Mouse (Mus musculus) heart, adult 2 months (tissue): Measurements from ENCODE around the gene Olfr325. TPM values are rescaled to one million over a fixed set of nuclear protein-coding genes. Genes with fewer than 3 reads are reported as not detected.

Experiments
- DNase-seq, 2 experiments: peaks; one replicate each; pipeline ENCODE4 v3.0.0; 2021
- H3K27ac ChIP-seq: fragments of 200-600 bp; 2 replicates; pipeline ENCODE4 v1.8.1; 2022
- H3K27me3 ChIP-seq: fragments of 200-500 bp; 2 replicates; pipeline ENCODE4 v1.6.1; 2012; ENCODE audit warnings: mild to moderate bottlenecking, low read length, inconsistent platforms, mixed read lengths; ENCODE audit not compliant: control insufficient read depth, insufficient read depth
- H3K36me3 ChIP-seq: fragments of 200-500 bp; 2 replicates; pipeline ENCODE4 v1.6.1; 2012; ENCODE audit warnings: low read length, inconsistent platforms; ENCODE audit not compliant: control insufficient read depth, insufficient read depth
- H3K4me1 ChIP-seq: fragments of 200-500 bp; 2 replicates; pipeline ENCODE4 v1.6.1; 2011; ENCODE audit warnings: low read length; ENCODE audit not compliant: control insufficient read depth, insufficient read depth
- H3K4me3 ChIP-seq: fragments of 200-600 bp; 2 replicates; pipeline ENCODE4 v1.8.1; 2022
- H3K79me2 ChIP-seq: fragments of 200-500 bp; replicated peaks from 2 replicates; pipeline ENCODE4 v1.6.1; 2012; ENCODE audit warnings: mild to moderate bottlenecking, inconsistent platforms, low read length, moderate library complexity, mixed read lengths; ENCODE audit not compliant: control insufficient read depth, insufficient read depth
- H3K9ac ChIP-seq: fragments of 200-500 bp; 2 replicates; pipeline ENCODE4 v1.6.1; 2012; ENCODE audit warnings: low read depth, mild to moderate bottlenecking, control low read depth, inconsistent platforms, low read length, mixed read lengths
- CTCF ChIP-seq: fragments of 200-600 bp; IDR thresholded peaks from 2 replicates; pipeline ENCODE4 v1.8.1; 2022; ENCODE audit warnings: antibody characterized with exemption, mild to moderate bottlenecking, moderate library complexity
- EP300 ChIP-seq: fragments of 200-500 bp; IDR thresholded peaks from 2 replicates; pipeline ENCODE4 v1.6.1; 2011; ENCODE audit warnings: low read depth, low read length, control low read depth; ENCODE audit not compliant: insufficient read depth
- POLR2A ChIP-seq: fragments of 200-500 bp; IDR thresholded peaks from 2 replicates; pipeline ENCODE4 v1.6.1; 2011; ENCODE audit warnings: mild to moderate bottlenecking, low read depth, low read length, control low read depth; ENCODE audit not compliant: insufficient read depth
- WGBS: fragments of 180-500 bp; shearing (Covaris S2); methylation state at CpG from one replicate; pipeline ENCODE4 v1.1.7; 2018; 5-methylcytosine and 5-hydroxymethylcytosine counted together
- intact Hi-C: fragments of 180-260 bp; cut with DNase I; formaldehyde crosslinking; loops from one replicate; pipeline ENCODE4 v1.15.1; 2025
- polyA plus RNA-seq: library from polyadenylated mRNA; depleted of rRNA; stranded (reverse); fragments of >200 nt; gene quantifications from 2 replicates; pipeline ENCODE4 v1.2.3, GENCODE M21; 2012
- total RNA-seq, 2 experiments: library from RNA; stranded (reverse); gene quantifications; 2 replicates each; pipeline ENCODE4 v1.2.3; 2021

Olfr325 gene
- total and polyA plus RNA-seq, 3 experiments: not detected

DNA sequence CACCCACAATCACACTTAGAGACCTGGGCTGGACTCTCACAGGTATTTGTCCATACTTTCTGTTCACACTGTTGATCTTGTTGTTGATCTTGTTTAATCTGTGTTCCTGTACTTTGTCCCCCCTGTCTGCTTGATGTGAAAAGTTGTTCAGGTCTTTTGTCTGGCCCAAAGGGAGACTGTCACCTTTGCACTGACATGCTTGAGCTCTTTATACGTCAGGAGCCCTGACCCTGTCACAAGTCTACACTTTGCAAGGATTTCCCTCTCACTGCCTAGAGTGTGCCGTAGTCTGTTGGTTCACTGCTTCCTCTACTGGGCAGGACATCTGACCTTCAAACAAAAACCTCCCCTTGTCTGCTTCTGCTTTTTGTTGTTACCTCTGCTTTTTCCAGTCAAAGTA is 27.2 kb downstream of the Olfr325 start:
- 28% methylated on average over 2 of the region's 2 CpGs for WGBS
- intact Hi-C loops: no loop called here

DNA sequence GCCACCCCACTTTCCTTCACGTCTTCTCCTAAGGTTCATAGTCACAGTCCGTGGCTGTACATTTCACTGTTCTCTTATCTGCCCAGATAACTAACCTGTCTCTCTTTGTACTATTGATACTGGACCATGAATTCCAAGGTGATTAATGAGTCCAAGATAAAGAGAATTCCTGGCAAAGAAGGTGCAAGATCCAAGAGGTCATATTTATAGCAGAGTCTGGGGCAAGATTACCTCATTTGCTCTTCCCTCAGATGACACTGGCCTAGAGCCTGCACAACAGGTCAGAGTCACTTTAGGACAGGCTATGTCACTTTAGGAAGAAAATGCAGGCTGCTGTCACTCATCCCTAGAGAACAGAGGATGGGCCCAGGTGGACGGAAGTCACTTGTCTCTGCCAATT is 27.7 kb downstream of the Olfr325 start:
- Histone ChIP-seq H3K4me1 (peaks cover 3% of the 10 kb centered on the region), H3K36me3 (no peaks in the 10 kb centered on the region), H3K79me2 (no peaks in the 10 kb centered on the region), H3K9ac (no peak overlapping the region), H3K27ac (peak overlapping the region; percentile 1), H3K27me3 (no peaks in the 10 kb centered on the region), H3K4me3 (no peak overlapping the region)
- 33% methylated on average over 3 of the region's 3 CpGs for WGBS
- TF ChIP-seq EP300: peak; percentile 33; the same call in 1 of the 2 replicates
- no peak for TF ChIP-seq CTCF
- intact Hi-C loops: no loop called here
- peak in 1 of 2 experiments; percentile 14 for DNase-seq

More for the DNA sequence above, 27.2 kb downstream of the Olfr325 start:
- DNase-seq: no peak
- H3K79me2 ChIP-seq: no peaks in the 10 kb centered on the region
- H3K27me3 ChIP-seq: no peaks in the 10 kb centered on the region
- H3K9ac ChIP-seq: no peak overlapping the region
- H3K27ac ChIP-seq: peak overlapping the region; percentile 1
- no peak overlapping the region for H3K4me3 ChIP-seq
- no peaks in the 10 kb centered on the region for H3K36me3 ChIP-seq
- no peak for TF ChIP-seq POLR2A
- no peak for TF ChIP-seq EP300
- no peak for TF ChIP-seq CTCF
- peaks cover 3% of the 10 kb centered on the region for H3K4me1 ChIP-seq

DNA sequence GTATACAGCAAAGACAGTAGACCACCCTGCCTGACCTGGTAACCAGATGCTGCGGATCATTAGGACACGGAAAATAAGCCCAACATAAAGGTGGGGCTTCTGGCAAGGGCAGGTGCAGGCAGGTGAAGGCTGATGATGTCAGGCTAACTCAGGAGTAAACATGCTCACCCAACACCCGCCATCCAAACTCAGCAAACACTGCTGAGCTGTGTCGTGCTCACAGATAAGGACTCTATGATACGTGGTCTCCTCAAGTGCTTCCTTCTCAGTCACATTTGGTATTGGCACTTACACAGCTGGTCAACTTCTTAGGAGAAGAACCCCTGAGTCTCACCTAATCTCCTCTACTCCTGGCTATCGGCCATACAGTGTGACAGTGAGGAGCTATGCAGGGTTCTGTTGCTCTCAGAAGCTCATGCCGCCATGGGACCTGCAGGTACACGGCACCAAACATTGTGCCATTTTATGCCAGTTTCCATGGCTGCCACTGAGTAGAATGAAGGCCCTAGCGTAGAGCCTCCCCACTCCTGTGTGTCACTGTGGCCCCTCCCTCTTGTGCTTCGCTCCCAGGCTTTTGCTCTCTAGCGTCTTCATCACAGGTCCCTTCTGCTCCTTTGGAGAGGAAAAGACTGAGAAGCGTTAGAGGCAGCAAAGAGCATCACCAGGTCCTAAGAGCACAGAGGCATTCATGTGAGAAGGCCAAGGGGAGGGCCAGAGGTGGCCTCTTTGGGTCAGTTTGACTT is 28.8 kb downstream of the Olfr325 start:
- Histone ChIP-seq H3K27ac (no peak overlapping the region), H3K4me3 (no peak overlapping the region), H3K79me2 (no peaks in the 10 kb centered on the region), H3K4me1 (peaks cover 3% of the 10 kb centered on the region), H3K27me3 (no peaks in the 10 kb centered on the region), H3K36me3 (no peaks in the 10 kb centered on the region), H3K9ac (no peak overlapping the region)
- intact Hi-C loops: no loop called here
- 84% methylated on average over 12 of the region's 12 CpGs for WGBS
- no peak for TF ChIP-seq CTCF
- TF ChIP-seq EP300: no peak
- no peak for TF ChIP-seq POLR2A
- DNase-seq: no peak

DNA sequence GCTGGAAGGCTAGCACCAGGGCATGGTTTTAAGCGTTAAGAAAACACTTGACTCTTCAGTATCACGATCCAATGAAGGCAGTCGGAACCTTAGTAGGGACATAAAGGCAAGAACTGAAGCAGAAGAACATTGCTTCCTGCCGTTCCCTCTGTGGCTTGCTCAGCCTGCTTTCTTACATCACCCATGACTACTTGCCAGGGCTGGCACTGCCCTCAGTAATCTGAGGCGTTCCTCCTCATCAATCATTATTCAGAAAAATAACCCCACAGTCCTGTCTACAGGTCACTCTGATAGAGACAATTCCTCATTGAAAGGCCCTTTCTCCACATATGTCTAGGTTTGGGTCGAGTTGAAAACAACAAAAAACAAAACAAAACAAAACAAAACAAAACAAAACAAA is 29.5 kb downstream of the Olfr325 start:
- Histone ChIP-seq H3K4me3 (no peak overlapping the region), H3K79me2 (no peaks in the 10 kb centered on the region), H3K27me3 (no peaks in the 10 kb centered on the region), H3K4me1 (peaks cover 3% of the 10 kb centered on the region), H3K36me3 (no peaks in the 10 kb centered on the region), H3K9ac (no peak overlapping the region), H3K27ac (no peak overlapping the region)
- TF ChIP-seq EP300: no peak
- no peak for TF ChIP-seq CTCF
- TF ChIP-seq POLR2A: no peak
- 66% methylated on average over 6 of the region's 6 CpGs for WGBS
- intact Hi-C loops: no loop called here
- no peak for DNase-seq

DNA sequence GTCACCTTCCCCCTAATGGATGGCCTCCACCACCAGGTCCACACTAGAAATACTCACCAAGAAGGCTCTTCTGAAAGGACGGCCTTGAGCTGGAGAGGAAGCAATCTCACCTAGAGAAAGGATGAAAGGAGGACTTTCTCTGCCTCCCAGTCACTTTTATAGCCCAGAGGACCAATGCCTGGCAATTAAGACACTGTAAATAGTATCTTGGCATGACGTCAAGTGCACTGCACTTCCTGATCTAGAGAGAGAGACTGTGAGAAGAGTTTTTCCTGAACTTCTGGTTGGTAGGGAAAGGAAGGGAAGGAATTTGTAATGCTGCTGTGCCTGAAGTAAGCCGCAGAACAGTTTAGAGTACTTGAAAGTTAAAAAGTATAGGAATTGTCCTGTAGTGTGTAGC is 35.8 kb downstream of the Olfr325 start:
- no peak overlapping the region for H3K4me3 ChIP-seq
- no peak for DNase-seq
- H3K27me3 ChIP-seq: no peaks in the 10 kb centered on the region
- H3K36me3 ChIP-seq: no peaks in the 10 kb centered on the region
- TF ChIP-seq POLR2A (no peak), CTCF (no peak), EP300 (no peak)
- H3K79me2 ChIP-seq: no peaks in the 10 kb centered on the region
- no peak overlapping the region for H3K9ac ChIP-seq
- 40% methylated on average over 3 of the region's 3 CpGs for WGBS
- intact Hi-C loops: no loop called here
- H3K4me1 ChIP-seq: peaks cover 4% of the 10 kb centered on the region; the same call in 1 of the 2 replicates
- no peak overlapping the region for H3K27ac ChIP-seq

DNA sequence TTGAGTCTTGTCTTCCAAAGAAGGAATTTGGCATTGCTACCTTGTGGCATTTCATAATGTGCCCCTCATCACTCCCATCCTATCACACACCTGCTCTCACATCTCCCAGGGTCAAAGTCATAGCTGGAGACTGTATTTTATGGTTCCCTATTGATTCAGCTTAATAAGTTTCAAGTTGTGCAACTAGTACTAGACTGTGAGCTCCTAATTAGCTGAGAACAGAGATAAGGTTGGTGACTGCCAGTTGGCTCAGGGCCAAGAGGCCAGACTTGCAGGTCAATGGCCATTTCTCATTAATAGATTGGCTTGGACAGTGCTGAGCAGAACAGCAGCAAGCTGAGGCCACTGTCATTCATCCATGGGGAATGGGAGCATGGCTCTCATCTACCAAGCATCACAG is 37.0 kb downstream of the Olfr325 start:
- TF ChIP-seq CTCF (no peak), EP300 (no peak), POLR2A (no peak)
- Histone ChIP-seq H3K9ac (no peak overlapping the region), H3K4me3 (no peak overlapping the region), H3K27me3 (no peaks in the 10 kb centered on the region), H3K4me1 (peaks cover 4% of the 10 kb centered on the region; the same call in 1 of the 2 replicates), H3K27ac (no peak overlapping the region), H3K79me2 (no peaks in the 10 kb centered on the region), H3K36me3 (no peaks in the 10 kb centered on the region)
- intact Hi-C loops: no loop called here
- DNase-seq: no peak
